Mouse (Mus musculus) embryonic facial prominence, embryonic 14.5 days (tissue): Measurements from ENCODE around the gene Abhd17a. TPM values are rescaled to one million over a fixed set of nuclear protein-coding genes. Genes with fewer than 3 reads are reported as not detected.

Experiments used
- ATAC-seq: fragments of 200-750 bp; cut with Nextera tagmentation; 2 replicates; pipeline ENCODE4 v1.8.0; 2017; ENCODE audit warnings: low read depth, moderate number of reproducible peaks, moderate TSS enrichment
- DNase-seq: peaks from one replicate; pipeline ENCODE4 v3.0.0-alpha.2; 2015; ENCODE audit warnings: low spot score
- H3K27ac ChIP-seq: fragments of 300-500 bp; sonication (generic); replicated peaks from 2 replicates; pipeline ENCODE4 v1.5.1; 2014; ENCODE audit warnings: low read depth, mild to moderate bottlenecking, low read length, moderate library complexity
- H3K27me3 ChIP-seq: fragments of 300-500 bp; sonication (generic); replicated peaks from 2 replicates; pipeline ENCODE4 v1.6.1; 2014; ENCODE audit warnings: low read length; ENCODE audit not compliant: control insufficient read depth, insufficient read depth
- H3K36me3 ChIP-seq: fragments of 300-500 bp; sonication (generic); 2 replicates; pipeline ENCODE4 v1.6.1; 2014; ENCODE audit warnings: low read length, mixed read lengths; ENCODE audit not compliant: control insufficient read depth, insufficient read depth
- H3K4me1 ChIP-seq: fragments of 300-500 bp; sonication (generic); 2 replicates; pipeline ENCODE4 v1.6.1; 2014; ENCODE audit warnings: antibody characterized with exemption, low read length; ENCODE audit not compliant: control insufficient read depth, insufficient read depth
- H3K4me2 ChIP-seq: fragments of 300-500 bp; sonication (generic); 2 replicates; pipeline ENCODE4 v1.6.1; 2014; ENCODE audit warnings: low read depth, mild to moderate bottlenecking, low read length, moderate library complexity, mixed read lengths
- H3K4me3 ChIP-seq: fragments of 300-500 bp; sonication (generic); 2 replicates; pipeline ENCODE4 v1.5.1; 2014; ENCODE audit warnings: low read depth, mild to moderate bottlenecking, low read length
- H3K9ac ChIP-seq: fragments of 300-500 bp; sonication (generic); 2 replicates; pipeline ENCODE4 v1.6.1; 2014; ENCODE audit warnings: low read depth, mild to moderate bottlenecking, low read length, moderate library complexity, mixed read lengths
- H3K9me3 ChIP-seq: fragments of 300-500 bp; sonication (generic); 2 replicates; pipeline ENCODE4 v1.6.1; 2016; ENCODE audit warnings: low read length; ENCODE audit not compliant: control insufficient read depth
- WGBS: fragments of 180-500 bp; shearing (Covaris S2); extraction: QIAGEN DNeasy Blood & Tissue Kit; methylation state at CpG from one replicate; pipeline ENCODE4 v1.1.7; 2014; 5-methylcytosine and 5-hydroxymethylcytosine counted together
- polyA plus RNA-seq: library from polyadenylated mRNA; unstranded; fragments of >200 nt; fragmentation: Nextera tagmentation; extraction: Ambion mirVana; gene quantifications from 2 replicates; pipeline ENCODE4 v1.2.1, GENCODE M21; 2014

Abhd17a gene
- polyA plus RNA-seq, 1 experiment from 2014 or later, result 115 TPM

- H3K27ac ChIP-seq, result no peak overlapping the region
- ATAC-seq (no peak), DNase-seq (no peak)
- H3K4me2 ChIP-seq, result no peak overlapping the region
- H3K9me3 ChIP-seq, result no peaks in the 10 kb centered on the region
- H3K36me3 ChIP-seq, result peaks cover 37% of the 10 kb centered on the region
- H3K27me3 ChIP-seq, result no peaks in the 10 kb centered on the region
- 75% methylated on average over 1 of the region's 2 CpGs for whole genome bisulfite sequencing
- peaks cover 16% of the 10 kb centered on the region for H3K4me1 ChIP-seq
- no peak overlapping the region for H3K4me3 ChIP-seq
- H3K9ac ChIP-seq, result no peak overlapping the region
Measured at GRCm38 (mm10) chr10:80604988-80605387, 14.8 kb upstream of the Abhd17a start.

GRCm38 (mm10) chr10:80604001-80604509 is 13.9 kb upstream of the Abhd17a start:
- H3K4me1 ChIP-seq, result peaks cover 16% of the 10 kb centered on the region
- peak overlapping the region; percentile 69; the same call in 1 of the 2 replicates for H3K9ac ChIP-seq
- peaks cover 28% of the 10 kb centered on the region for H3K36me3 ChIP-seq
- H3K27ac ChIP-seq, result no peak overlapping the region
- H3K4me2 ChIP-seq, result peak overlapping the region; percentile 94
- H3K27me3 ChIP-seq, result no peaks in the 10 kb centered on the region
- H3K4me3 ChIP-seq, result peak overlapping the region; percentile 64
- no peak for ATAC-seq
- no peaks in the 10 kb centered on the region for H3K9me3 ChIP-seq
- WGBS, result 88% methylated on average over 7 of the region's 7 CpGs
- DNase-seq, result no peak

- Histone ChIP-seq H3K9me3 (no peaks in the 10 kb centered on the region), H3K4me3 (peak overlapping the region; percentile 64), H3K4me1 (peaks cover 16% of the 10 kb centered on the region), H3K27ac (peak overlapping the region; percentile 78; the same call in 1 of the 2 replicates), H3K9ac (peak overlapping the region; percentile 69), H3K36me3 (peaks cover 21% of the 10 kb centered on the region), H3K4me2 (peak overlapping the region; percentile 94), H3K27me3 (no peaks in the 10 kb centered on the region)
- WGBS, result 29% methylated on average over 7 of the region's 7 CpGs
- DNase-seq (no peak), ATAC-seq (no peak)
Measured at GRCm38 (mm10) chr10:80603364-80603763, 13.2 kb upstream of the Abhd17a start.

DNA sequence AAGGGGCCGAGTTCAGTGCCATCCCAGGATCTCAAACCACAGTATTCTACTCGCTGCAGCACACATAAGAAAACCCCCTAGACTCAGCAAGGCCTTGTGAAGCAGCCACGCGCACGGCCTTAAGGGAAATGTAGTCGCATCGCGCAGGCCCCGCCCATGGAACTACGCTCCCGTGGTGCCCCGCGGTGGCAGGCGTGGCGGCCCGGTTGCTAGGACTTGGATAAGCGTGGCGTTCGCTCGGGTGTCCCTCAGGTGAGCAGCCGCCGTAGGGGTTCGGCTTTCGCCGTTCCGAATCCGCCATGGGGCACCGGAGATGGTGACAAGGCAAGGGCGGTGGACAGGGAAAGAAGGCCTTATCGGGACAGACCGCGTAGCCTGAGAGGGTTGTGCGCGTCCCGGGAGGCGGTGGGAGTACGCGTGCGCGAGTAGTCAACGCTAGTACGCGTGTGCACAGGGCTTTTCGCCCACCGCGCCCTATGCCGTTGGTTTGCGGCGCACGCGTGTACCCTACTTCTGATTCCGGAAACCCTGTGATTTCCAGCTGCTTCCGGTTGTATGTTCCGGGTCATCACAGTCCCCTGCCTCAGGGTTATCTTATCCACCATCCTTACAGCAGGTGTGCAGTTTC is 12.7 kb upstream of the Abhd17a start, which contains the start of the genes Scamp4 and Adat3:
TSS of gene Scamp4 (plus strand) at position 175 of the 628 bp plus-strand sequence.
TSS of gene Adat3 (plus strand) at position 183 of the 628 bp plus-strand sequence.
- WGBS, result under 1% methylated on average over 47 of the region's 54 CpGs
- ATAC-seq, result peak; percentile 97
- H3K9ac ChIP-seq, result peak within 1 kb of the TSS; percentile 69
- H3K27ac ChIP-seq, result peak within 1 kb of the TSS; percentile 78
- H3K4me2 ChIP-seq, result peak within 1 kb of the TSS; percentile 94
- H3K9me3 ChIP-seq, result no peaks in the 10 kb centered on the region
- peak; percentile 98 for DNase-seq
- H3K4me3 ChIP-seq, result peak within 1 kb of the TSS; percentile 64
- no peaks in the 10 kb centered on the region for H3K27me3 ChIP-seq
- H3K36me3 ChIP-seq, result peaks cover 17% of the 10 kb centered on the region
- H3K4me1 ChIP-seq, result peaks cover 16% of the 10 kb centered on the region

GRCm38 (mm10) chr10:80596318-80596717 is 6.2 kb upstream of the Abhd17a start:
- ATAC-seq, result no peak

GRCm38 (mm10) chr10:80589127-80589878 is 838 bp downstream of the Abhd17a start:
- H3K27ac ChIP-seq, result peak overlapping the region; percentile 65; the same call in 1 of the 2 replicates
- H3K9me3 ChIP-seq, result no peaks in the 10 kb centered on the region
- H3K36me3 ChIP-seq, result peaks cover 17% of the 10 kb centered on the region
- peaks cover 11% of the 10 kb centered on the region for H3K4me1 ChIP-seq
- peak overlapping the region; percentile 94 for H3K9ac ChIP-seq
- DNase-seq (no peak), ATAC-seq (no peak)
- H3K27me3 ChIP-seq, result no peaks in the 10 kb centered on the region
- 16% methylated on average over 12 of the region's 12 CpGs for WGBS
- peak overlapping the region; percentile 99 for H3K4me3 ChIP-seq
- peak overlapping the region; percentile 98 for H3K4me2 ChIP-seq

More at GRCm38 (mm10) chr10:80596318-80596717, 6.2 kb upstream of the Abhd17a start:
- Histone ChIP-seq H3K4me3 (no peak overlapping the region), H3K36me3 (no peaks in the 10 kb centered on the region), H3K27me3 (no peaks in the 10 kb centered on the region), H3K27ac (no peak overlapping the region), H3K4me2 (no peak overlapping the region), H3K4me1 (no peaks in the 10 kb centered on the region), H3K9ac (no peak overlapping the region), H3K9me3 (no peaks in the 10 kb centered on the region)
- 46% methylated on average over 4 of the region's 4 CpGs for WGBS
- DNase-seq, result no peak

DNA sequence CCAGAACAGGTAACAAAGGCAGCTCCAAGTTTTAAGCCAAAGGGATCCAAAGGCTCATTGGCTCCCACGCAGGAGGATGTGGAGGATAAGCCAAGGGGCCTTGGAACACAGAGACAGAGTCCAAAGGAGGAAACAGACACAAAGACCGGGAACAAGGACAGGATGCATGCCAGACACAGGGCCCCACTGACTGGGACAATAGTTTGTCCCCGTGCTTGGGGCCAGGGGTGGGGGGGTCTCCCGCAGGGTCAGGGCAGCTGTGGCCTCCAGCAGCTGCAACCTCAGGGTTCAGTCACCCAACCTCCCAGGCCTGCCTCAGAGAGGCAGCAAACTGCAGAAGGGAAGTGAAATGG is 2.9 kb downstream of the Abhd17a start:
- WGBS, result 45% methylated on average over 3 of the region's 4 CpGs
- Histone ChIP-seq H3K9ac (no peak overlapping the region), H3K27ac (peak overlapping the region; percentile 16; the same call in 1 of the 2 replicates)

DNA sequence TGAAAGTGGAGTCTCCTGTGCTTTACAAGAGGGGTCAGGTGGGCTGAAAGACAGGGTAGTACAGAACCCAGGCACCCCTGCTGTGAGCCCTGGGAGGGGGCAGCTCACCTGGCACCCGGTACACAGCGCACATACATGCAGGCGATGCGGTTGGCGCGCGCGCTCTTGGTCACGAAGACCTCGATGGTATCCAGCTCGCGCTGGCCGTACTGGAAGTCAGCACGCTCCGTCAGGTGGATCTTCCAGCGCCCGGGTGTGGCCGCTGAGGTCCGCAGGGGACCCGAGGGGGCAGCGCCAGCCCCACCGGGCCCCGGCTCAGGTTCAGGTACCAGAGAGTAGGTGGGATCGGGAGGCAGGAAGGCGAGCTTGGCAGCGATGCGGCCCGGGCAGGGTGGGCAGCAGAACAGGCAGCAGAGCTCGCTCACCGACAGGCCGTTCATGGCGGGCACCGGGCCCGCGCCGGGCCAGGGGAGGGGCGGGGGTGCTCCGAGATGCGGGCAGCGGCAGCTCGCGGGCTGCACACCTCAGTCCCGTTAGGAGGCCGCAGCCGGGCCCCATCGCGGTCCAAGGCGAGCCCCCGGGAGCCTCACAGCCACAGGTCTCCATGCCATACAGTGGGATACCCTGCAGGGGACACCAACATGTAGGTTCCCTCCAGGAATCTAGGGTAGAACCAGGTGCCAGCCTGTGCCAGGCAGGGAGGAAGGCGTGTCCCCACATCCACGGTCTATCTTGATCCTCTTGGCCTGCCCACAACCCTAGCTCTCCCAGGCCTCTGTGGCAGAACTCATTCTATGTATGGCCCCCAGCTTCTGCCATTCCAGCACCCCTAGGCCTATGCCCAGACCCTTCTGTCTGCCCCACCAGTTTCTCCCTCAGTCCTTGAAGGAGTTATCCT is 3.5 kb downstream of the Abhd17a start:
- Histone ChIP-seq H3K4me2 (peak overlapping the region; percentile 13; the same call in 1 of the 2 replicates), H3K9ac (peak overlapping the region; percentile 25; the same call in 1 of the 2 replicates), H3K4me3 (no peak overlapping the region; the same call in 1 of the 2 replicates), H3K36me3 (peaks cover 38% of the 10 kb centered on the region), H3K27me3 (no peaks in the 10 kb centered on the region), H3K9me3 (no peaks in the 10 kb centered on the region), H3K4me1 (peaks cover 11% of the 10 kb centered on the region), H3K27ac (peak overlapping the region; percentile 16; the same call in 1 of the 2 replicates)
- ATAC-seq, result no peak
- no peak for DNase-seq
- WGBS, result 94% methylated on average over 35 of the region's 51 CpGs

More for the DNA sequence above, 2.9 kb downstream of the Abhd17a start:
- Histone ChIP-seq H3K4me3 (no peak overlapping the region), H3K9me3 (no peaks in the 10 kb centered on the region), H3K27me3 (no peaks in the 10 kb centered on the region), H3K36me3 (peaks cover 36% of the 10 kb centered on the region), H3K4me1 (peaks cover 11% of the 10 kb centered on the region), H3K4me2 (no peak overlapping the region)
- peak; percentile 44 for DNase-seq
- ATAC-seq, result no peak
